Mouse (Mus musculus): ENCODE measurements around the gene Mag. TPM values are rescaled to one million over a fixed set of nuclear protein-coding genes. Genes with fewer than 3 reads are reported as not detected.

The Mag gene
- total RNA-seq, 2 experiments from 2014 or later = 91.4 to 101 TPM

- no peak for DNase-seq (ENCODE audit: low spot score in 2 of 2)
These were observed 34.5 kb downstream of the Mag start, which contains the start of gene Cd22 for GRCm38 (mm10) chr7:30880176-30880575. Cd22 (minus strand) TSS chr7:30880342.

- no peak for DNase-seq (ENCODE audit: low spot score in 2 of 2)
These were observed 35.7 kb downstream of the Mag start for GRCm38 (mm10) chr7:30878950-30879349.

GRCm38 (mm10) chr7:30873083-30873482 is 41.6 kb downstream of the Mag start:
- peak; percentile 68 to 79 for DNase-seq (ENCODE audit: low spot score in 2 of 2)

GRCm38 (mm10) chr7:30863386-30863785 is 51.3 kb downstream of the Mag start:
- no peak for DNase-seq (ENCODE audit: low spot score in 2 of 2)

GRCm38 (mm10) chr7:30861464-30861863 is 53.2 kb downstream of the Mag start, which contains the start of gene Ffar1:
Ffar1 (minus strand) TSS chr7:30861564.
- DNase-seq (ENCODE audit: low spot score in 2 of 2) = no peak

GRCm38 (mm10) chr7:30859635-30860402 is 54.9 kb downstream of the Mag start:
- DNase-seq (ENCODE audit: low spot score in 2 of 2) = peak; percentile 39 to 46

- peak; percentile 78 to 79 for DNase-seq (ENCODE audit: low spot score in 2 of 2)
These were observed 55.4 kb downstream of the Mag start for GRCm38 (mm10) chr7:30859290-30859634.

- no peak for DNase-seq (ENCODE audit: low spot score in 2 of 2)
These were observed 56.9 kb downstream of the Mag start for GRCm38 (mm10) chr7:30857746-30858145.

GRCm38 (mm10) chr7:30856078-30856477 is 58.6 kb downstream of the Mag start, which contains the start of gene Ffar3:
Ffar3 (minus strand) TSS chr7:30856178.
- no peak for DNase-seq (ENCODE audit: low spot score in 2 of 2)

GRCm38 (mm10) chr7:30851421-30851820 is 63.3 kb downstream of the Mag start:
- DNase-seq (ENCODE audit: low spot score in 2 of 2) = no peak

Other genes starting within 250 kb of the Mag start
- gene Haus5, start 249.9 kb downstream of the Mag start, total RNA-seq (2021) = 1 to 10 TPM; 5.2 to 7.6 TPM
- gene Pmis2, start 243.3 kb downstream of the Mag start, total RNA-seq (2021) = not detected
- gene 2200002J24Rik, start 215.9 kb downstream of the Mag start, total RNA-seq (2021) = not detected
- gene Atp4a, start 202.7 kb downstream of the Mag start, total RNA-seq (2021) = under 1 TPM; 0.26 to 0.66 TPM
- 100 to 1,000 TPM; 114 to 129 TPM for gene Tmem147, start 185.3 kb downstream of the Mag start, total RNA-seq (2021)
- not detected for gene Gapdhs, start 171.2 kb downstream of the Mag start, total RNA-seq (2021)
- gene Sbsn, start 163.4 kb downstream of the Mag start, total RNA-seq (2021) = 10 to 100 TPM in 1 of 2 experiments, 1 to 10 TPM in 1; 8.2 to 12.9 TPM
- 1 to 10 TPM; 1.9 to 4.0 TPM for gene Dmkn, start 151.1 kb downstream of the Mag start, total RNA-seq (2021)
- gene Krtdap, start 127.0 kb downstream of the Mag start, total RNA-seq (2021) = not detected
- not detected for gene Ffar2, start 91.1 kb downstream of the Mag start, total RNA-seq (2021)
- not detected for gene Ffar3, start 58.7 kb downstream of the Mag start, total RNA-seq (2021)
- not detected for gene Ffar1, start 53.3 kb downstream of the Mag start, total RNA-seq (2021)
- gene Cd22, start 34.5 kb downstream of the Mag start, total RNA-seq (2021) = under 1 TPM in 1 of 2 experiments, not detected in 1; 0.09 TPM
- gene Hamp2, start 9.8 kb upstream of the Mag start, total RNA-seq (2021) = not detected
- gene Hamp, start 29.2 kb upstream of the Mag start, total RNA-seq (2021) = not detected
- gene Usf2, start 41.9 kb upstream of the Mag start, total RNA-seq (2021) = 100 to 1,000 TPM; 123 to 124 TPM
- 10 to 100 TPM in 1 of 2 experiments, 1 to 10 TPM in 1; 8.2 to 10.7 TPM for gene Lsr, start 58.6 kb upstream of the Mag start, total RNA-seq (2021)
- gene Fam187b, start 58.9 kb upstream of the Mag start, total RNA-seq (2021) = under 1 TPM in 1 of 2 experiments, not detected in 1; 0.28 TPM
- 10 to 100 TPM; 35.5 to 36.7 TPM for gene Fxyd5, start 127.6 kb upstream of the Mag start, total RNA-seq (2021)
- 100 to 1,000 TPM; 148 to 187 TPM for gene Fxyd7, start 136.6 kb upstream of the Mag start, total RNA-seq (2021)
- 10 to 100 TPM; 74.1 to 90.2 TPM for gene Fxyd1, start 142.3 kb upstream of the Mag start, total RNA-seq (2021)
- 10 to 100 TPM; 32.9 to 35.9 TPM for gene Lgi4, start 144.5 kb upstream of the Mag start, total RNA-seq (2021)
- 1 to 10 TPM in 1 of 2 experiments, not detected in 1; 1.2 TPM for gene Fxyd3, start 161.8 kb upstream of the Mag start, total RNA-seq (2021)
- 1 to 10 TPM; 4.6 to 4.8 TPM for gene Hpn, start 200.4 kb upstream of the Mag start, total RNA-seq (2021)
- 100 to 1,000 TPM; 805 to 862 TPM for gene Scn1b, start 212.1 kb upstream of the Mag start, total RNA-seq (2021)
- gene Gramd1a, start 241.0 kb upstream of the Mag start, total RNA-seq (2021) = 100 to 1,000 TPM; 105 to 106 TPM